Mouse (Mus musculus): ENCODE measurements at regions not wholly inside any gene's neighbourhood (a gene's known extent, or its start where the extent isn't known, plus 50 kb on each side); places are given as distances from the start of the nearest gene placed in this dataset.
"Not testable (repeated sequence)": the region's sequence is repeated elsewhere in the genome, so short reads cannot be mapped to it uniquely, and the experiment has no call there.

GRCm38 (mm10) chr3:21997387-21997786, 79.1 kb upstream of the Tbl1xr1 start:
- DNase-seq (ENCODE audit: low spot score): no peak

GRCm38 (mm10) chr3:22005456-22005855, 71.0 kb upstream of the Tbl1xr1 start:
- DNase-seq (ENCODE audit: low spot score): no peak

- DNase-seq (ENCODE audit: low spot score): no peak
Measured at GRCm38 (mm10) chr3:22006113-22006512, 70.3 kb upstream of the Tbl1xr1 start.

- DNase-seq (ENCODE audit: low spot score): no peak
Measured at GRCm38 (mm10) chr3:22006651-22007050, 69.8 kb upstream of the Tbl1xr1 start.

- no peak for DNase-seq (ENCODE audit: low spot score)
Measured at GRCm38 (mm10) chr3:22007736-22008135, 68.7 kb upstream of the Tbl1xr1 start.

- no peak for DNase-seq (ENCODE audit: low spot score)
Measured at GRCm38 (mm10) chr3:22008432-22008831, 68.0 kb upstream of the Tbl1xr1 start.

- no peak for DNase-seq (ENCODE audit: low spot score)
Measured at GRCm38 (mm10) chr3:22009898-22010699, 66.4 kb upstream of the Tbl1xr1 start.

- not testable (repeated sequence) for DNase-seq (ENCODE audit: low spot score)
Measured at GRCm38 (mm10) chr3:22010700-22010991, 65.8 kb upstream of the Tbl1xr1 start.

GRCm38 (mm10) chr3:22021360-22021935, 55.0 kb upstream of the Tbl1xr1 start:
- no peak for DNase-seq (ENCODE audit: low spot score)

GRCm38 (mm10) chr3:22022418-22022817, 54.0 kb upstream of the Tbl1xr1 start:
- no peak for DNase-seq (ENCODE audit: low spot score)

GRCm38 (mm10) chr3:22023049-22023448, 53.4 kb upstream of the Tbl1xr1 start:
- no peak for DNase-seq (ENCODE audit: low spot score)

GRCm38 (mm10) chr3:22023551-22023950, 52.9 kb upstream of the Tbl1xr1 start:
- DNase-seq (ENCODE audit: low spot score): no peak

GRCm38 (mm10) chr3:22024200-22024599, 52.3 kb upstream of the Tbl1xr1 start:
- no peak for DNase-seq (ENCODE audit: low spot score)

- no peak for DNase-seq (ENCODE audit: low spot score)
Measured at GRCm38 (mm10) chr3:22025119-22025518, 51.3 kb upstream of the Tbl1xr1 start.

- no peak for DNase-seq (ENCODE audit: low spot score)
Measured at GRCm38 (mm10) chr3:22025615-22026014, 50.8 kb upstream of the Tbl1xr1 start.
